Mouse (Mus musculus): ENCODE measurements around the gene Gpr101.

Gene Gpr101

GRCm38 (mm10) chrX:57503634-57504033, at the start of gene Gpr101:
Gene Gpr101, minus strand, starts transcription at chrX:57503757.
- DNase-seq: no peak

GRCm38 (mm10) chrX:57521117-57522095, 17.8 kb upstream of the Gpr101 start:
- DNase-seq: no peak

GRCm38 (mm10) chrX:57506247-57506646, 2.7 kb upstream of the Gpr101 start:
- DNase-seq: no peak
